Mouse (Mus musculus) R1 (cell line): ENCODE results near the gene Kctd17.

Source experiments
- DNase-seq: peaks from one replicate; pipeline ENCODE4 v3.0.0-alpha.2; 2018; ENCODE audit warnings: low read depth, low spot score

Kctd17 gene

GRCm38 (mm10) chr15:78414157-78414556 lies 14.2 kb upstream of the Kctd17 start:
- DNase-seq: no peak

DNA sequence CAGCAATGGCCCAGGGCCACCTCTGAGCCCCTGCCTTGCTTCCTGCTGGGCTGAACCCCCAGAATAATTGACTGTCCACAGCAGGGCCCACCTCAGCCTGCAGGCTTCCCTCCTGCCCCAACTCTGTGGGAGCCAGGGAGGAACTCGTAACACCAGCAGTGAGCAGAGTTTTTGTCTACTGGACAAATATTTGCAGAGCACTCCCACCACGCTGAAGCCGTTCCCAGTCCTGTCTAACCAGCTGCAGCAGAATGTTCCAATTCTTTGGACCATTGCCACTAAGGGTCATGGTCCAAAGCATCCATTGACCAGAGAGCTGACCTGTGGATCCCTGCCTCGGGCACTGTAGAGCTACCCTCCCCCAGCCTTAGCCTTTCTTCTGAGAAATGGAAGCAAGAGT lies 11.4 kb upstream of the Kctd17 start:
- no peak for DNase-seq

GRCm38 (mm10) chr15:78420395-78420794 lies 8.0 kb upstream of the Kctd17 start:
- no peak for DNase-seq

- peak; percentile 87 for DNase-seq
These were observed 6.1 kb upstream of the Kctd17 start for GRCm38 (mm10) chr15:78422046-78422956.

DNA sequence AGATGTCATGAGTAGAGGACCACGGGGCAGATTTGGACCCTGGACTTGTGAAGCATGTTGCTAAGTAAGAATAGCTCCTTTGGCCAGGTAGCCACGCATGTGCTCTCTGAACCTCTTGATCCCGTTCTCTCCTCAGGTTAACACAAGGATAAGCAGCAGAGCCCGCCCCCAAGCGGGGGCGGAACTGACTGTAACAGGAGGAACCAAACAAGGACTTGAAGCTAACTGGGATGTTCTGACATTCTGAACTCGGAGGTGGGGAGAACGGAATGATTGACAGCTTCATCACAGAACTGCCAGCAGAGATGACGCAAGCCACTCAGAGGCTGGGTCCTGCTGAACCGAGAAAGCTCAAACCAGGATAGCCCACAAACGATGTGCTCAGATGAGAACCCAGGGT lies 3.9 kb upstream of the Kctd17 start:
- DNase-seq: peak; percentile 87

DNA sequence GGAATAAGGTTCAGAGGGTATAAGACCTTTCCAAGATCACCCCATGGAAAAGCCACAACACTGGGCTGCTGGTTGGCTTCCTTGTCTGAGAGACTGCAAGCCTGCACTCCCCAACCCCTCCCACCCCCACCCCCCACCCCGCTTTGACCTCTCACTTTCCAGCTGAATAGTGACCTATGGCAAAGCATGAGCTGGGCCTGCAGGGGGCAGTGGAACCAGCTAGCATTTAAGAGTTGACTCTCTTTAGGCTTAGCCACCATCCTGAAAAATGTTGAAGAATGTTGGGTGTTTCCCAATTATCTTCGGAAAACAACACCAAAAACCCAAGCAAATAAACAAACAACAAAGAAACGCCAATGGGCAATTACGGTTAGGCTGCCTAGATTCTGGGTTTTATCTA lies 3.1 kb upstream of the Kctd17 start:
- DNase-seq: peak; percentile 47

DNA sequence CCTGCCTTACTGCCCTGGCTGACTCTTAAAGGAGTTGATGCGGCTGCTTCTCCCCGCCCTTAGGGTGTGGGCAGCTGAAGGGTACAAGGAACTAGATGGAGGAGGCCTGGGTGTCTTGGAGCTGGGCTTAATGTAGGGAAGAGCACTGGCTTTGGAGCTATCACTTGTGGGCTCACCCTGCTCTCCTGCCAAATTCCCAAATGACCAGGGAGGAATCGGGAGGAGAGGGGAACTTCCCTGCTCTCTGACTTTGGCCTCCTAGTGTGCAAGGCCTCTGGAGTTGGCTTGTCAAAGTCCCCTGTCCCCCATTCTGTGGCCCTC lies 735 bp downstream of the Kctd17 start:
- no peak for DNase-seq

- no peak for DNase-seq
These were observed 1.7 kb downstream of the Kctd17 start for GRCm38 (mm10) chr15:78429871-78430622.

DNA sequence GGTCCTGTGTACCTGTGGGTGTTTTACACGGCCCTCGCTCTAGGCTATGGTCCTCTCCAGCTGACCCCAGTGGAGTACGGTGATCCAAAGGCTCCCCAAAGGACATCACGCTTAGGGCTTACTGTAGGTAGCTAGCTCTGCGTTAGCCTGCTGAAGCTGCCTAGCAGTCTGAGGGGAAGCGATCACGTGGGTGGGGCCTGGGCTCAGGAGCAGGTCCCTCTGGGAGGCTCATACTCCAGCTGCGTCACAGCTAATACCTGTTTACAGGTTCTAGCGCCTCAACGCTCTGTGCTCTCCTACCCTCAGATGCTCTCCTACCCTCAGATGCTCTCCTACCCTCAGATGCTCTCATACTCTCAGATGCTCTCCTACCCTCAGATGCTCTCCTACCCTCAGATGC lies 2.5 kb downstream of the Kctd17 start:
- no peak for DNase-seq

GRCm38 (mm10) chr15:78431541-78432121 lies 3.3 kb downstream of the Kctd17 start:
- no peak for DNase-seq

DNA sequence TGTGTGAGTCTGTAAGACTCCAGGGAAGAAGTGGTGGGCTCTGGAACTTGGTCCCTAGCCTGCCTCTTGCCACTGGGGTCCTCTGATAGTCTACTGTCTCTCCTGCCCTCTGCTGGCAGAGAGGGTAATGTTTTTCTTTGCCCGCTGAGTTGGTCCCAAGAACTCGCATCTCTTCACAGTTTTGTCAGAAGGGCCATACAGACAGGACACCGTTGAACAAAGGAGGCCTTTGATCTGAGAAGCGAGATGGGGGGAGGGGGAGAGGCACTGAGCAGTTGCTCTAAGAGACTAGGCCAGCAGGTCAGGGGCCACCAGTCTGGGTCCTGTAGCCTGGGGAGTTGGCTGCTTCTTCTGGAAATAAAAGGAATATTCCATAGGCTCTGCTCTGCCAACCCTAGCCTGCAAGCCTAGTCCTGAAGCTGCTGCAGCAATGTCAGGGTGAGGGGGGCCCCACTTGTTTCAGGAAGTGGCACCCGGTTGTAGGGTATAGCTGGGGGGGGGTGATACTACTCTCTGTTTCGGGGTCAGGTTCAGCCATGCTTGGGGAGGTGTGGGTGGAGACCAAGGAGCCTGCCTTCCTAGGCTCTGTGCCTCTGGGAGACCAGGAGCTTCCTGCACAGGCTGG lies 6.6 kb downstream of the Kctd17 start:
- DNase-seq: peak; percentile 42

DNA sequence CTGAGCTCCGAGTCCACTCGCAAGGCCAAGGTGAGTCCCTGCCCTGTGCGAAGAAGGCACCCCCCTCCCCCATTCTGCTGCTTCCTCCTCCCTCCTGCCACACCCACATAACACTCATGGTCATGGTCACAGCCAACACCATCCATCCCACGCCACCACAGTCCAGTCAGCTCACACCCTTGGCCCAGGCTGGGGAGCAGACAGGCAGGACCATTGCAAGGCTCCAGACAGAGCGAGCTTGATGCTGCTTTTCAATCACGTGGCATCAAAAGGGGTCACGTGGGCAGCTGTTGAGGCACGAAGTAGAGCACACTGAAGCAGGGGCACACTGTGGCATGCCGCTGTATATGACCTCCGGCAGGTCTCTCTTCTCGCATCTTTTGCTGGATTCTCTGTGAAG lies 7.3 kb downstream of the Kctd17 start:
- no peak for DNase-seq

DNA sequence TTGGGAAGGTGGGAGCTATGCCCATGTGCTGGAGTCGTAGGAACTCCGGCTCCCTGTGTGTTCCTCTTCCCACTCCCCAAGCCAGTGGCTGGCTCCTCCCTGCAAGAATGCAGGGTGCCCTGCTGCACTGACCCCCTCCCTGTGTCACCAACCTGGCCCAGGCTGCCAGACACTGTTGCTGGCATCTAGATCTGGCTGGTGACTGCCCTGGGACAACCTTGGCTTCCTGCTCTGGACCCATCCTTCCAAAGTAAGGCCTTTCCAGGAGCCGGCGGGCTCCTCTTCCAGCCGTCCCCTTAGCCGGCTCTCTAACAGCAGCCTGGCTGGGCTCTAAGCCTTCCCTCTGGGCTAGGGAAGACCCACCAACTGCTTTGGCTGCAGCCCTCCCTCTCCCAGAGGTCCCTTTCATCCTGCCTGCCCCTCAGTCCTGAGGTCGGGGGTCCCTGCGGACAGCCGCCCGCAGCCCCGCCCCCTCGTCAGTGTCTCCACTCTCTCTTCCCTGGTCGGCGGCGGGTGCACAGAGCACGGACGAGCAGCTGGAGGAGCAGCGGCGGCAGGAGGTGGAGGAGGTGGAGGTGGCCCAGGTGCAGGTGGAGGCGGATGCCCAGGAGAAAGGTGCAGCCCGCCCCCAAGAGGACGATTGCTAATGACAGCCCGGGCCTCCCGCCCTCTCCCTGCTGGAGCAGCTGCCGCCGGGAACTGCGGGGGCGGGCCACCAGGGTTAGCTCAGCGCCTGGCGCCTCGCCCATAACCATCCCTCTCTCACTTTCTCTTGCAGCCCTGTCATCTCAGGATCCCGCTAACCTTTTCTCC lies 8.2 kb downstream of the Kctd17 start:
- DNase-seq: peak; percentile 67

DNA sequence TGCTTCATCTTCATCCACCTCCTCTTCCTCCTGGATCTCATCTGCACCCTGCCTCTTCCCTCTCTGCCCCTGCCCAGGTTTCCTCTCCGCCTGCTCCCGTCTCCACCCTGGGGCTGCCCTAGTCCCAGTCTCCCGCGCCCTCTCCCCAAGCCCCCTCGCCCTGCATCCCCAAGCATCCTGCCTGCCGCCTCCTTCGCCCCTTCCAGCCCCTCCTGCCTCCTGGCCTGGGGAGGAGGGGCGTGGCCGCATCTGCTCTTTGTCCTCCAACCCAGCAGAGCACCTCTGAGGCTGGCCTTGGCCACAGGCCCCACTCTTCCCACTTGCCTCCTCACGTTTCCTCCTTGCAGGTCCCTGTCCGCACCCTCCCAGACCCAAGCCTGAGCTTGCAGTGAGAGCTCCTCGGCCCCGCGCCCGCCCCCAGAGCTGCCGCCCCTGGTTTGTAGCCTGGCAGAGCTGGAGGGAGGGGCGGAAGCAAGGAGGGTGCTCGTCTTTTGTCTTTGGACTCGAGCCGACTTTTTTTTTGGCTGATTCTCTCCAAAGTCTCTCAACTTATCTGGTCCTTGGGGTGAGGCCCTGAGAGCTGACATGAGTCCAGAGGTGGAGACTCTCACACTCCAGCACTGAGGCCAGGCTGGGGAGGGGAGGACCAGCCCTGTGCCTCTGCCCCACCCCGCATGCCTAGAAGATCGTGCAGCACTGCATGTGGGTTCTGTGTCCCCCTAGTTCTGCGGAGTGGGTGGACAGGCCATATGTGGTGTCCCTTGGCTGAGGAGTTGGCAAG lies 9.1 kb downstream of the Kctd17 start:
- DNase-seq: peak; percentile 50

DNA sequence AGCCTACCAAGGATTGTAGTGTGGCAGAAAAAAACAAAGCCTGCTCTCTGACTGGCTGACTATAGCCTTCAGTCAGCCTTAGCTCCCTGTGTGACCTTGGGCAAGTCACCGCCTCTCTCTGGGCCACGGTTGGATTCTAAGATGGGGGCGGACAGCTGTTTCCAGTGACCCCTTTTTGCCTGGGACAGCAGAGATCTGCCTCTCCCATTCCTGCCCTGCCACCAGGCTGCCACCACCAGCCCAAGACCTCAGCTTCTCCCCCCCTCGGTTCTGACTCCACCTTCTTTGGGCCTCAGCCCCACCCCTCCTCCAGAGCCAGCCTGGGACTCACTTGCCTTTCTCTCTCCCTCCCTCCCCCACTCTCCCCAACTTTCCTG lies 9.6 kb downstream of the Kctd17 start:
- DNase-seq: peak; percentile 16

GRCm38 (mm10) chr15:78438505-78438904 lies 10.1 kb downstream of the Kctd17 start:
- DNase-seq: no peak

GRCm38 (mm10) chr15:78438973-78439372 lies 10.6 kb downstream of the Kctd17 start:
- DNase-seq: no peak

DNA sequence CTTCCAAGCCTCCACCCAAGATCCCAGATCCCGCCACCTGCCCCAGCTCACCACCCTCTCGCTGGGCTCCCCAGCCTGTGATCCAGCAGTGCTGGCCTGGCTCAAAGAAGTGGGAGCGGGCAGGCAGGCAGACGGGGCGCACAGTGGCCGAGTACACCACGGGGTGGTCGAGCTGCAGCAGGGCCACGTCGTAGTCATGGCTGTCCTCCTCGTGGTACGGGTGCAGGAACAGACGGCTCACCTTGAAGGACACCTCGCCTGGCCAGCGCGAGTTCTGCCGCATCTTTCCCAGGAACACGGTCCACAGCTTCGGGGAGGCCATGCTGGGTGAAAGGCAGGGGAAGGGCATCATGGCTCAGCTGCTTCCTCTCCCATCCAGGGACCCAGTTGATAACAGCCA lies 13.9 kb downstream of the Kctd17 start:
- DNase-seq: no peak

- DNase-seq: no peak
These were observed 15.5 kb downstream of the Kctd17 start for GRCm38 (mm10) chr15:78443857-78444256.

- DNase-seq: no peak
These were observed 18.8 kb downstream of the Kctd17 start for GRCm38 (mm10) chr15:78447121-78447520.
